Mouse (Mus musculus): ENCODE measurements around the gene Taar2.

The Taar2 gene

GRCm38 (mm10) chr10:23938312-23938711 is at the start of gene Taar2:
Gene Taar2 (plus strand): TSS chr10:23938572.
- DNase-seq (ENCODE audit: low spot score): no peak

GRCm38 (mm10) chr10:23892987-23893386 is 45.4 kb upstream of the Taar2 start:
- DNase-seq (ENCODE audit: low spot score): no peak

- DNase-seq (ENCODE audit: low spot score): peak; percentile 59
These were observed 43.6 kb upstream of the Taar2 start, which contains the start of gene Vnn1 for GRCm38 (mm10) chr10:23894601-23895349. Gene Vnn1 (plus strand): TSS chr10:23894688.

GRCm38 (mm10) chr10:23895376-23895775 is 43.0 kb upstream of the Taar2 start:
- no peak for DNase-seq (ENCODE audit: low spot score)

- no peak for DNase-seq (ENCODE audit: low spot score)
These were observed 37.3 kb upstream of the Taar2 start for GRCm38 (mm10) chr10:23901119-23901518.

GRCm38 (mm10) chr10:23905661-23906060 is 32.7 kb upstream of the Taar2 start:
- no peak for DNase-seq (ENCODE audit: low spot score)

- DNase-seq (ENCODE audit: low spot score): no peak
These were observed 18.3 kb upstream of the Taar2 start, which contains the start of gene Taar1 for GRCm38 (mm10) chr10:23920056-23920455. Gene Taar1 (plus strand): TSS chr10:23920356.

GRCm38 (mm10) chr10:23922468-23922867 is 15.9 kb upstream of the Taar2 start:
- no peak for DNase-seq (ENCODE audit: low spot score)

- no peak for DNase-seq (ENCODE audit: low spot score)
These were observed 14.4 kb upstream of the Taar2 start for GRCm38 (mm10) chr10:23923941-23924340.

GRCm38 (mm10) chr10:23937613-23938012 is 759 bp upstream of the Taar2 start:
- DNase-seq (ENCODE audit: low spot score): no peak

- DNase-seq (ENCODE audit: low spot score): peak; percentile 53
These were observed 4.1 kb downstream of the Taar2 start for GRCm38 (mm10) chr10:23942465-23942864.

GRCm38 (mm10) chr10:23948026-23948425 is 9.7 kb downstream of the Taar2 start:
- DNase-seq (ENCODE audit: low spot score): no peak

GRCm38 (mm10) chr10:23949508-23950005 is 11.2 kb downstream of the Taar2 start, which contains the start of gene Taar3:
Gene Taar3 (plus strand): TSS chr10:23949558.
- DNase-seq (ENCODE audit: low spot score): no peak

GRCm38 (mm10) chr10:23951714-23952113 is 13.3 kb downstream of the Taar2 start:
- no peak for DNase-seq (ENCODE audit: low spot score)

GRCm38 (mm10) chr10:23959071-23959470 is 20.7 kb downstream of the Taar2 start:
- DNase-seq (ENCODE audit: low spot score): no peak

GRCm38 (mm10) chr10:23960444-23960915 is 22.1 kb downstream of the Taar2 start, which contains the start of gene Taar4:
Gene Taar4 (plus strand): TSS chr10:23960494.
- no peak for DNase-seq (ENCODE audit: low spot score)

GRCm38 (mm10) chr10:23963444-23963843 is 25.1 kb downstream of the Taar2 start:
- DNase-seq (ENCODE audit: low spot score): no peak

GRCm38 (mm10) chr10:23964921-23965610 is 26.7 kb downstream of the Taar2 start:
- no peak for DNase-seq (ENCODE audit: low spot score)

- no peak for DNase-seq (ENCODE audit: low spot score)
These were observed 32.3 kb downstream of the Taar2 start, which contains the start of gene Taar5 for GRCm38 (mm10) chr10:23970656-23971165. Gene Taar5 (plus strand): TSS chr10:23970706.

GRCm38 (mm10) chr10:23971256-23971655 is 32.9 kb downstream of the Taar2 start:
- DNase-seq (ENCODE audit: low spot score): no peak

- DNase-seq (ENCODE audit: low spot score): no peak
These were observed 39.6 kb downstream of the Taar2 start for GRCm38 (mm10) chr10:23977958-23978357.

GRCm38 (mm10) chr10:23978901-23979705 is 40.7 kb downstream of the Taar2 start:
- DNase-seq (ENCODE audit: low spot score): peak; percentile 83

Measured in testis, postnatal 10 days (tissue).